Mouse (Mus musculus): ENCODE results near the gene Gm10273. TPM values are rescaled to one million over a fixed set of nuclear protein-coding genes. Genes with fewer than 3 reads are reported as not detected.
A peak's percentile ranks its signal among the peaks of the same experiment; 100 is the strongest.

Gene Gm10273
- polyA plus RNA-seq, 1 experiment from 2014 or later, result 4.4 TPM

DNA sequence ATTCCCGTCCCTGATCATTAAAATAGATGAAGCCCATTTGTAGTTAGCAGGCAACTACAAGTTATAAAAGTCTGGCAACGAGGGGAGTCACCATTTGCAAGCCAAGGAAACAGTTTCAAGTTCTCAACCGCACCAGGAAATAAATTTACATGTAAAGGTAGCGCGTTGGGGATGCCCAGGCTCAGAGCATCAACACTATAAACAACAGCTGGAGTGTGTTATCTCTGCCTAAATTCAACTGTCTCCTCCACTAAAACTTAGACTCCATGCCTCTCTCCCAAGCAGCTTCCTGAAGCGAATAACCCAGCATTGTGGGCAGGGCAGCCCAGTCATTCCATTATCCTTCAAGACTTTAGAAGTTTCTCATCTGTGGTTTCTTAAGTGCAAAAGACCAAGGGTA is 13.1 kb downstream of the Gm10273 start:
- Histone ChIP-seq H3K4me3 (no peak overlapping the region), H3K27me3 (peaks cover 7% of the 10 kb centered on the region; the same call in 1 of the 2 replicates), H3K9ac (no peak overlapping the region), H3K36me3 (no peaks in the 10 kb centered on the region), H3K4me2 (replicated peaks) (no peak overlapping the region), H3K9me3 (no peaks in the 10 kb centered on the region), H3K4me1 (peaks cover 12% of the 10 kb centered on the region), H3K27ac (no peak overlapping the region)
- WGBS, result 23% methylated on average over 6 of the region's 6 CpGs
- no peak for ATAC-seq (ENCODE audit: low FRiP score, low read depth)

DNA sequence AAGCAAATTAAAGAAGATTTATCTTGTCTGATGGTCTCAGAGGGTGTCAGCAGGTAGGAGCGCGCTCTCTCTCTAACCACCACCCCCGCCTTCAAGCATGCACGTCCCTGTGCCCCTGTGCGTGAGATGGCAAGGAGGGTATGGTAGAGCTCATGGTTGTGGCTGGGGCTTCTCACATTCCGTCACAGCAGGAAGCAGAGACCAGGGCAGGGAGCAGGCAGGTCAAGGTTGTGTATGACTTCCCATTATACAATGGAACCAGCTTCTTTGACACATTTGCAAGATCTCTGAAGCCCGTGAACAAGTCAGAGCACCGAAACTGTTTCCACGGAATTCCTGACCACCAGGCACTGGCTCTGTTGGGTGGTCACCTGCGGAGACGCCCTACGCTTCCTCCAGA is 14.8 kb downstream of the Gm10273 start:
- Histone ChIP-seq H3K4me1 (peaks cover 12% of the 10 kb centered on the region), H3K9me3 (no peaks in the 10 kb centered on the region), H3K36me3 (no peaks in the 10 kb centered on the region), H3K4me2 (replicated peaks) (no peak overlapping the region), H3K27me3 (peaks cover 7% of the 10 kb centered on the region; the same call in 1 of the 2 replicates), H3K27ac (no peak overlapping the region), H3K4me3 (no peak overlapping the region), H3K9ac (no peak overlapping the region)
- ATAC-seq (ENCODE audit: low FRiP score, low read depth), result no peak
- WGBS, result 72% methylated on average over 12 of the region's 12 CpGs

DNA sequence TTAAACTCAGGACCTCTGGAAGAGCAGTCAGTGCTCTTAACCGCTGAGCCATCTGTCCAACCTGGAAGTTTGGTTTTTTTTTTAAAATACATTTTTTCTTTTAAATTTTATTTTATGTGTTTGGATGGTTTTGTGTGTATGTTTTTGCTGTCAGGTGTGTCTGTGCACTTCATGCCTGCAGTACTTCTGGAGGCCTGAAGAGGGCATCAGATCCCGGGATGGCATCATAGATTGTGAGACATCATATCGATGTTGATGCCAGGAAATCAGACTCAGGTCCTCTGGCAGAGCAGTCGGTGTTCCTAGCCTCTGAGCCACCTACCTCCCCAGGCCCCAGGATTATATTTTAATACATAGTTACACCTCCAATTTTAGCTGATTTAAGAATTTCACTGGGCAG is 18.3 kb downstream of the Gm10273 start:
- no peak overlapping the region for H3K4me3 ChIP-seq
- no peak overlapping the region for H3K9ac ChIP-seq
- 94% methylated on average over 4 of the region's 4 CpGs for WGBS
- no peaks in the 10 kb centered on the region for H3K9me3 ChIP-seq
- no peak overlapping the region for H3K27ac ChIP-seq
- 0 out of 2 replicates have a peak, but pooled peaks cover 7% of the 10 kb centered on the region for H3K27me3 ChIP-seq
- H3K4me2 ChIP-seq (replicated peaks), result no peak overlapping the region
- no peak for ATAC-seq (ENCODE audit: low FRiP score, low read depth)
- peaks cover 3% of the 10 kb centered on the region; the same call in 1 of the 2 replicates for H3K4me1 ChIP-seq
- no peaks in the 10 kb centered on the region for H3K36me3 ChIP-seq

GRCm38 (mm10) chr10:59416623-59417022 is 21.2 kb downstream of the Gm10273 start:
- ATAC-seq (ENCODE audit: low FRiP score, low read depth), result no peak
- H3K27ac ChIP-seq, result 0 out of 2 replicates have a peak overlapping the region, but pooled peaks have one; percentile 15
- WGBS, result 70% methylated on average over 3 of the region's 3 CpGs
- H3K9me3 ChIP-seq, result no peaks in the 10 kb centered on the region
- no peak overlapping the region for H3K9ac ChIP-seq
- H3K36me3 ChIP-seq, result no peaks in the 10 kb centered on the region
- H3K4me3 ChIP-seq, result no peak overlapping the region
- H3K27me3 ChIP-seq, result no peaks in the 10 kb centered on the region
- no peak overlapping the region for H3K4me2 ChIP-seq (replicated peaks)
- H3K4me1 ChIP-seq, result no peaks in the 10 kb centered on the region

GRCm38 (mm10) chr10:59419516-59419915 is 24.1 kb downstream of the Gm10273 start:
- no peaks in the 10 kb centered on the region for H3K36me3 ChIP-seq
- 86% methylated on average over 4 of the region's 4 CpGs for WGBS
- H3K4me1 ChIP-seq, result peaks cover 7% of the 10 kb centered on the region; the same call in 1 of the 2 replicates
- H3K4me2 ChIP-seq (replicated peaks), result no peak overlapping the region
- H3K27ac ChIP-seq, result no peak overlapping the region
- no peak overlapping the region for H3K9ac ChIP-seq
- H3K4me3 ChIP-seq, result no peak overlapping the region
- ATAC-seq (ENCODE audit: low FRiP score, low read depth), result no peak
- no peaks in the 10 kb centered on the region for H3K9me3 ChIP-seq
- H3K27me3 ChIP-seq, result no peaks in the 10 kb centered on the region

- Histone ChIP-seq H3K4me3 (no peak overlapping the region), H3K9ac (no peak overlapping the region), H3K27ac (peak overlapping the region; percentile 7; the same call in 1 of the 2 replicates), H3K9me3 (no peaks in the 10 kb centered on the region), H3K4me1 (peaks cover 15% of the 10 kb centered on the region), H3K4me2 (replicated peaks) (no peak overlapping the region), H3K36me3 (no peaks in the 10 kb centered on the region), H3K27me3 (no peaks in the 10 kb centered on the region)
- no peak for ATAC-seq (ENCODE audit: low FRiP score, low read depth)
- 54% methylated on average over 3 of the region's 3 CpGs for WGBS
Observed at GRCm38 (mm10) chr10:59424453-59424852, 29.0 kb downstream of the Gm10273 start.

- no peaks in the 10 kb centered on the region for H3K27me3 ChIP-seq
- peak; percentile 32; the same call in 1 of the 2 replicates for ATAC-seq (ENCODE audit: low FRiP score, low read depth)
- peaks cover 15% of the 10 kb centered on the region for H3K4me1 ChIP-seq
- no peak overlapping the region for H3K4me2 ChIP-seq (replicated peaks)
- H3K4me3 ChIP-seq, result no peak overlapping the region
- no peaks in the 10 kb centered on the region for H3K9me3 ChIP-seq
- WGBS, result 77% methylated on average over 7 of the region's 7 CpGs
- H3K9ac ChIP-seq, result no peak overlapping the region
- no peaks in the 10 kb centered on the region for H3K36me3 ChIP-seq
- no peak overlapping the region for H3K27ac ChIP-seq
Observed at GRCm38 (mm10) chr10:59425369-59425768, 29.9 kb downstream of the Gm10273 start.

DNA sequence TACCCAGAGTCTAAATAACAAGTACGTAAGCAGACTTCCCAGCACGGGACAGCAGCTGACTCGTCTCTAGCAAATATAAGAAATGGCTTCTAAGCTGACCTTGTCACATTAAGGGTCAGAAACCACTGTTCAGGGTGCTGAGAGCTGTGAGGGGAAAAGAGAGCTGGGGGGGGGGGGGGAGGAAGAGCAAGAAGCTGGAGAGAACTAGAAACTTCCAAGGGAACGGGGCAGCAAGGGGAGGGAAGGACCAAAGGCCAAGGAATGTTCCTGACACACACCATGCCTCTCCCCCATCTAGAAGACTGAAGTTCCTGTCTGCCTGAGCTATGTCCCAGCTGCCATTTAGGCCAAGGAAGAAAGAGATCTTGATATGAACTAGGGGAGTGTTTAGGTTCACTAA is 30.9 kb downstream of the Gm10273 start:
- 81% methylated on average over 4 of the region's 4 CpGs for WGBS
- ATAC-seq (ENCODE audit: low FRiP score, low read depth), result no peak
- no peaks in the 10 kb centered on the region for H3K27me3 ChIP-seq

DNA sequence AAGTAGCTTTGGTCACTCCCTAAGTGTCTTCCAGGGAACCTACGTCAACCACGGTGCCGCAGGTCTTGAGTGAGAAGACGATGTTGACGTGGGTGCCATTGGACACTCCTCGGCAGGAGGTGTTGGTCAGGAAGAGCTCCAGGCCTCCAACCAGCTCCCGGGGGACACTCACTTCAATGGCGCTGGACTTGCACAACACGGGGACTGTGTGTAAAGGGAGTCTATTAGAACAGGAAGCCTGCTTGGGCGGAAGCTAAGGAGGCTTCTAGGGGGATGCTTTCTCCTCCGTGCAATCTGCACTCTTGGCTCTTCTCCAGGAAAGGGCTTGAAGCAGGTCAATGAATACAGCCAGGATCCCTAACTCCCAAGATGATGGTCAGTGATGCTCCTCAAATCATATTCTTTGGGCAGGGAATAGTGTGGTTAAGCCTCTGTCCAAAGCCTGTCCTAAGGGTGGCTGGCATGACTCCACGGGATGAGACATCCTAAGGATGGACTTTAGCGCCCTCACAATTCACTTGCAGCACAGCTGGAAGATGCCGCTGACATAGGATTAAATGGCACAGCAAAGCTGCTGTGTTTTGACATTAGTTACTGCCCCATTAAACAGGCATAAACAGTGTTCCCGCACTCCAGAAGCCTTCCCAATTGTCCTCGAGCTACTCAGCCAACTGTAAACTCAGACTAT is 34.2 kb downstream of the Gm10273 start:
- Histone ChIP-seq H3K27ac (no peak overlapping the region), H3K27me3 (no peaks in the 10 kb centered on the region), H3K4me3 (no peak overlapping the region), H3K4me1 (peaks cover 8% of the 10 kb centered on the region; the same call in 1 of the 2 replicates), H3K36me3 (no peaks in the 10 kb centered on the region), H3K9me3 (no peaks in the 10 kb centered on the region), H3K4me2 (replicated peaks) (no peak overlapping the region), H3K9ac (no peak overlapping the region)
- ATAC-seq (ENCODE audit: low FRiP score, low read depth), result no peak
- 79% methylated on average over 16 of the region's 16 CpGs for WGBS

More for the DNA sequence above, 30.9 kb downstream of the Gm10273 start:
- Histone ChIP-seq H3K36me3 (no peaks in the 10 kb centered on the region), H3K9me3 (no peaks in the 10 kb centered on the region), H3K4me1 (peaks cover 15% of the 10 kb centered on the region), H3K9ac (no peak overlapping the region), H3K4me2 (replicated peaks) (no peak overlapping the region), H3K27ac (no peak overlapping the region), H3K4me3 (no peak overlapping the region)

GRCm38 (mm10) chr10:59430701-59431218 is 35.3 kb downstream of the Gm10273 start:
- Histone ChIP-seq H3K4me3 (no peak overlapping the region), H3K27ac (no peak overlapping the region), H3K36me3 (no peaks in the 10 kb centered on the region), H3K9ac (no peak overlapping the region), H3K9me3 (no peaks in the 10 kb centered on the region), H3K27me3 (no peaks in the 10 kb centered on the region), H3K4me1 (no peaks in the 10 kb centered on the region), H3K4me2 (replicated peaks) (no peak overlapping the region)
- 66% methylated on average over 6 of the region's 6 CpGs for WGBS
- no peak for ATAC-seq (ENCODE audit: low FRiP score, low read depth)

DNA sequence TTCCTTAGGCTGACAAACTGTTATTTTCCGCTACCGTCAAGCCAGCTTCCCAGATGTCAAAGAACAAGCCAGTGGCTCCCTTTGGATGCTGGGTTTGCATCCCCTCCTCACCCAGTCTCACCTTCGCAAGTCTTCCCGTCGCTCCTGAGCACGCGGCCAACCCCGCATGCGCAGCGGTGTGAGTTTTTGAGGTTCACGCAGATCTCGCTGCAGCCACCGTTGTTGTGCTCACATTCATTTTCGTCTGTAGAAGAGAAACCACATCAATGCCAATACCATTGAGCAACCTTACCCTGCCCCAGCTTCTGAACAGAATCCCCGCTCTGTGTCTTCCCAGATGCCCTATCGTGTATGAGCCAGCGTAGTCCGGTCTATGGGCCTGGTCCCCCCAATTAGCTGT is 40.3 kb downstream of the Gm10273 start:
- Histone ChIP-seq H3K4me3 (no peak overlapping the region), H3K4me1 (peaks cover 15% of the 10 kb centered on the region), H3K9ac (no peak overlapping the region), H3K27me3 (no peaks in the 10 kb centered on the region), H3K9me3 (no peaks in the 10 kb centered on the region), H3K36me3 (no peaks in the 10 kb centered on the region), H3K4me2 (replicated peaks) (no peak overlapping the region), H3K27ac (no peak overlapping the region)
- no peak for ATAC-seq (ENCODE audit: low FRiP score, low read depth)
- 92% methylated on average over 18 of the region's 18 CpGs for WGBS

DNA sequence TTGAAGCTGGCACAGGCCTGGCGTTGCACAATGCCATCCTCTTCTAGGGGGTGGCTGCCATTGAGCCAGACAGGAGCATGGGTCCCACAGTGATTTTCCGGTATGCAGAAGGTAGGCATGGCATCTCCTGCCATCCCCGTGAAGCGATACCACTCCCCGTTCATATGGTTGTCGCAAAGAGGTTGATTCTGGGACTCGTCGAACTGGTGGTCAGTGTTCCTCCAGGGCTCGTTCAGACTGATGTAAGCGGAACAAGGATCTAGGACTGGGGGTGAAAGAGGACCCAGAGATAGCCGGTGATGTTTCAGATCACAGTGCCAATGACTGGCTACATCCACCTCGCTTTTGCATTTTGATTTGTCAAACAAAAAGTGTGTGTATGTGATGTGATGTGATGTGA is 43.2 kb downstream of the Gm10273 start:
- peaks cover 20% of the 10 kb centered on the region for H3K4me1 ChIP-seq
- H3K9me3 ChIP-seq, result no peaks in the 10 kb centered on the region
- no peak for ATAC-seq (ENCODE audit: low FRiP score, low read depth)
- H3K4me2 ChIP-seq (replicated peaks), result no peak overlapping the region
- H3K4me3 ChIP-seq, result no peak overlapping the region
- WGBS, result 91% methylated on average over 12 of the region's 12 CpGs
- no peaks in the 10 kb centered on the region for H3K27me3 ChIP-seq
- H3K9ac ChIP-seq, result no peak overlapping the region
- H3K36me3 ChIP-seq, result no peaks in the 10 kb centered on the region
- no peak overlapping the region for H3K27ac ChIP-seq

All from limb, embryonic 13.5 days (tissue).